ENCODE assay signal across 16 mouse cellular contexts in genomic region chr1:23999318-23999717, GRCm38 (mm10).
"Had no signal": no experiment of that assay in that cellular context is flagged by ENCODE, and none has a peak within 500 bp of the region (broad histone marks: within the 10 kb centered on the region; RNA-seq: fewer than 3 reads in every experiment).

No protein-coding gene starts in this region.

- H3K27me3 ChIP-seq: lung, embryonic 15.5 days; midbrain, embryonic 13.5 days; midbrain, embryonic 15.5 days; neural tube, embryonic 12.5 days; stomach, embryonic 15.5 days had no signal

- H3K4me2 ChIP-seq: lung, embryonic 15.5 days; midbrain, embryonic 11.5 days; midbrain, embryonic 13.5 days; midbrain, embryonic 15.5 days; neural tube, embryonic 12.5 days; stomach, embryonic 15.5 days had no signal

- ATAC-seq: liver, postnatal 0 days; lung, postnatal 0 days; midbrain, embryonic 13.5 days; midbrain, embryonic 15.5 days had no signal

- H3K4me3 ChIP-seq: lung, embryonic 15.5 days; midbrain, embryonic 13.5 days; midbrain, embryonic 15.5 days; neural tube, embryonic 12.5 days; stomach, embryonic 15.5 days had no signal

- H3K9ac ChIP-seq: liver, postnatal 0 days; lung, embryonic 15.5 days; midbrain, embryonic 13.5 days; midbrain, embryonic 15.5 days; neural tube, embryonic 12.5 days; stomach, embryonic 15.5 days had no signal

- H3K36me3 ChIP-seq: midbrain, embryonic 15.5 days had no signal

- H3K4me1 ChIP-seq: stomach, embryonic 15.5 days had no signal

- H3K9me3 ChIP-seq: lung, embryonic 15.5 days; midbrain, embryonic 13.5 days; midbrain, embryonic 15.5 days; neural tube, embryonic 12.5 days; stomach, embryonic 15.5 days had no signal

- DNase-seq: liver, postnatal 0 days; lung, adult 2 months; lung, postnatal 14 days; lung, postnatal 36 days; right cerebral cortex, postnatal 14 days; thymus, adult 18-20 months; thymus, postnatal 14 days; thymus, postnatal 36 days had no signal

- H3K27ac ChIP-seq: lung, embryonic 15.5 days; macrophage; midbrain, embryonic 13.5 days; midbrain, embryonic 15.5 days; neural tube, embryonic 12.5 days; stomach, embryonic 15.5 days had no signal
